Mouse (Mus musculus) limb, embryonic 14.5 days (tissue): ENCODE results near the gene Hnrnpab. TPM values are rescaled to one million over a fixed set of nuclear protein-coding genes. Genes with fewer than 3 reads are reported as not detected.

Experiments used
- ATAC-seq: fragments of 200-750 bp; cut with Nextera tagmentation; 2 replicates; pipeline ENCODE4 v1.8.0; 2017; ENCODE audit warnings: low read depth, moderate number of reproducible peaks, moderate TSS enrichment; ENCODE audit not compliant: low FRiP score
- DNase-seq: peaks from one replicate; pipeline ENCODE4 v3.0.0-alpha.2; 2015; ENCODE audit warnings: low spot score
- H3K27ac ChIP-seq: fragments of 300-500 bp; sonication (generic); replicated peaks from 2 replicates; pipeline ENCODE4 v1.5.1; 2014; ENCODE audit warnings: low read depth, mild to moderate bottlenecking, low read length, moderate library complexity, mixed read lengths
- H3K27me3 ChIP-seq: fragments of 300-500 bp; sonication (generic); 2 replicates; pipeline ENCODE4 v1.6.1; 2014; ENCODE audit warnings: low read length, mixed read lengths; ENCODE audit not compliant: control insufficient read depth, insufficient read depth
- H3K36me3 ChIP-seq: fragments of 300-500 bp; sonication (generic); 2 replicates; pipeline ENCODE4 v1.6.1; 2014; ENCODE audit warnings: mild to moderate bottlenecking, low read length, moderate library complexity, mixed read lengths; ENCODE audit not compliant: control insufficient read depth, insufficient read depth
- H3K4me1 ChIP-seq: fragments of 300-500 bp; sonication (generic); 2 replicates; pipeline ENCODE4 v1.6.1; 2014; ENCODE audit warnings: antibody characterized with exemption, low read length, mixed read lengths; ENCODE audit not compliant: control insufficient read depth, insufficient read depth
- H3K4me2 ChIP-seq: fragments of 300-500 bp; sonication (generic); replicated peaks from 2 replicates; pipeline ENCODE4 v1.6.1; 2014; ENCODE audit warnings: low read depth, mild to moderate bottlenecking, low read length, moderate library complexity; ENCODE audit not compliant: severe bottlenecking
- H3K4me3 ChIP-seq: fragments of 300-500 bp; sonication (generic); replicated peaks from 2 replicates; pipeline ENCODE4 v1.5.1; 2014; ENCODE audit warnings: low read length
- H3K9ac ChIP-seq: fragments of 300-500 bp; sonication (generic); 2 replicates; pipeline ENCODE4 v1.6.1; 2014; ENCODE audit warnings: mild to moderate bottlenecking, low read depth, low read length, moderate library complexity; ENCODE audit not compliant: severe bottlenecking
- H3K9me3 ChIP-seq: fragments of 300-500 bp; sonication (generic); 2 replicates; pipeline ENCODE4 v1.6.1; 2016; ENCODE audit warnings: low read length; ENCODE audit not compliant: control insufficient read depth
- POLR2A ChIP-seq: fragments of 200-500 bp; IDR thresholded peaks from 2 replicates; pipeline ENCODE4 v1.8.0; 2012; ENCODE audit warnings: inconsistent platforms, mild to moderate bottlenecking, moderate library complexity, borderline replicate concordance; ENCODE audit not compliant: insufficient read depth, insufficient read length; ENCODE audit errors: extremely low read depth
- WGBS: fragments of 180-500 bp; shearing (Covaris S2); extraction: QIAGEN DNeasy Blood & Tissue Kit; methylation state at CpG from one replicate; pipeline ENCODE4 v1.1.7; 2014; 5-methylcytosine and 5-hydroxymethylcytosine counted together
- polyA plus RNA-seq, 2 experiments: library from polyadenylated mRNA; depleted of rRNA in 1 of 2; stranded (reverse) in 1 of 2; unstranded in 1 of 2; fragments of >200 nt; fragmentation: Nextera tagmentation in 1 of 2; extraction: Ambion mirVana in 1 of 2; gene quantifications; 2 replicates each; pipeline versions ENCODE4 v1.2.1 to v1.2.3; 2012 to 2014

Hnrnpab gene
- polyA plus RNA-seq, 2 experiments = 480 to 516 TPM

GRCm38 (mm10) chr11:51551253-51551652 is 55.4 kb downstream of the Hnrnpab start:
- TF ChIP-seq POLR2A = no peak
- 52% methylated on average over 5 of the region's 5 CpGs for WGBS
- Histone ChIP-seq H3K4me3 (no peak overlapping the region), H3K9me3 (no peaks in the 10 kb centered on the region), H3K4me1 (peaks cover 12% of the 10 kb centered on the region; the same call in 1 of the 2 replicates), H3K9ac (no peak overlapping the region), H3K27ac (no peak overlapping the region), H3K4me2 (no peak overlapping the region), H3K27me3 (no peaks in the 10 kb centered on the region), H3K36me3 (no peaks in the 10 kb centered on the region)
- no peak for DNase-seq
- no peak; the same call in 1 of the 2 replicates for ATAC-seq

Other genes starting within 250 kb of the Hnrnpab start
- 20.5 and 21.5 TPM in 2 replicates for gene Phykpl, start 22.1 kb downstream of the Hnrnpab start, polyA plus RNA-seq (2012; rRNA removed)
- gene Phykpl, start 22.1 kb downstream of the Hnrnpab start, polyA plus RNA-seq (2014; fragmentation: Nextera tagmentation; extraction: Ambion mirVana) = 16.7 and 17.7 TPM in 2 replicates
- gene Nhp2, start 12.9 kb upstream of the Hnrnpab start, polyA plus RNA-seq (2012; rRNA removed) = 77.9 and 89.0 TPM in 2 replicates
- gene Nhp2, start 12.9 kb upstream of the Hnrnpab start, polyA plus RNA-seq (2014; fragmentation: Nextera tagmentation; extraction: Ambion mirVana) = 165 and 176 TPM in 2 replicates
- 49.3 and 57.9 TPM in 2 replicates for gene Rmnd5b, start 29.0 kb upstream of the Hnrnpab start, polyA plus RNA-seq (2012; rRNA removed)
- gene Rmnd5b, start 29.0 kb upstream of the Hnrnpab start, polyA plus RNA-seq (2014; fragmentation: Nextera tagmentation; extraction: Ambion mirVana) = 57.4 and 59.7 TPM in 2 replicates
- gene N4bp3, start 44.0 kb upstream of the Hnrnpab start, polyA plus RNA-seq (2012; rRNA removed) = 22.9 and 27.2 TPM in 2 replicates
- gene N4bp3, start 44.0 kb upstream of the Hnrnpab start, polyA plus RNA-seq (2014; fragmentation: Nextera tagmentation; extraction: Ambion mirVana) = 28.4 and 33.1 TPM in 2 replicates
- 13.0 and 15.0 TPM in 2 replicates for gene D930048N14Rik, start 44.1 kb upstream of the Hnrnpab start, polyA plus RNA-seq (2012; rRNA removed)
- gene D930048N14Rik, start 44.1 kb upstream of the Hnrnpab start, polyA plus RNA-seq (2014; fragmentation: Nextera tagmentation; extraction: Ambion mirVana) = 4.2 and 4.5 TPM in 2 replicates
- 39.4 and 46.7 TPM in 2 replicates for gene 0610009B22Rik, start 82.0 kb upstream of the Hnrnpab start, polyA plus RNA-seq (2012; rRNA removed)
- gene 0610009B22Rik, start 82.0 kb upstream of the Hnrnpab start, polyA plus RNA-seq (2014; fragmentation: Nextera tagmentation; extraction: Ambion mirVana) = 74.6 and 81.9 TPM in 2 replicates
- 15.2 and 19.4 TPM in 2 replicates for gene Sec24a, start 156.8 kb upstream of the Hnrnpab start, polyA plus RNA-seq (2012; rRNA removed)
- 18.0 and 18.5 TPM in 2 replicates for gene Sec24a, start 156.8 kb upstream of the Hnrnpab start, polyA plus RNA-seq (2014; fragmentation: Nextera tagmentation; extraction: Ambion mirVana)
- gene Sar1b, start 156.8 kb upstream of the Hnrnpab start, polyA plus RNA-seq (2012; rRNA removed) = 54.7 and 55.1 TPM in 2 replicates
- 98.2 and 117 TPM in 2 replicates for gene Sar1b, start 156.8 kb upstream of the Hnrnpab start, polyA plus RNA-seq (2014; fragmentation: Nextera tagmentation; extraction: Ambion mirVana)